Comparison of ENCODE assay signal across 8 mouse cellular contexts in genomic region chr15:27629046-27629445, GRCm38 (mm10). TPM values are rescaled to one million over a fixed set of nuclear protein-coding genes. Genes with fewer than 3 reads are reported as not detected.
DNase-seq lines count a peak whose midpoint lies in the region; ATAC-seq and TF ChIP-seq lines count a peak whose summit lies in the region.

No protein-coding gene starts in this region.

- H3ac ChIP-seq in C2C12 (ENCODE audit: control insufficient read depth, insufficient read length, low read depth), result no peak overlapping the region

- WGBS in forebrain, embryonic 16.5 days, result 57% methylated on average over 4 of the region's 4 CpGs
- WGBS in liver, embryonic 13.5 days (ENCODE audit: insufficient replicate concordance), result 70% methylated on average over 4 of the region's 4 CpGs

- no peak overlapping the region for H3K9ac ChIP-seq in forebrain, embryonic 16.5 days (replicated peaks; ENCODE audit: low read depth, low read length)
- H3K9ac ChIP-seq in liver, embryonic 13.5 days, result peak overlapping the region; percentile 94

- H3K9me3 ChIP-seq in forebrain, embryonic 16.5 days (ENCODE audit: control insufficient read depth, low read length), result no peaks in the 10 kb centered on the region
- no peaks in the 10 kb centered on the region for H3K9me3 ChIP-seq in liver, embryonic 13.5 days (replicated peaks)

- peaks cover 73% of the 10 kb centered on the region for H3K79me2 ChIP-seq in C2C12 (ENCODE audit: control insufficient read depth, insufficient read depth)

- H3K4me1 ChIP-seq in forebrain, embryonic 16.5 days (replicated peaks; ENCODE audit: control insufficient read depth, insufficient read depth, low read length), result peaks cover 18% of the 10 kb centered on the region
- peaks cover 66% of the 10 kb centered on the region for H3K4me1 ChIP-seq in liver, embryonic 13.5 days (replicated peaks)

- H3K4me2 ChIP-seq in forebrain, embryonic 16.5 days (ENCODE audit: low read length), result peak overlapping the region; percentile 60
- peak overlapping the region; percentile 93 for H3K4me2 ChIP-seq in liver, embryonic 13.5 days

- intact Hi-C loops in heart, postnatal 10 days (cut with DNase I), result no loop called here
- intact Hi-C loops in left cerebral cortex, postnatal 14 days (cut with DNase I), result loop anchor here (5.0 kb wide), 1 partner anchor 1647 kb away; the partner anchor contains the start of gene Zfp622

- no peak overlapping the region for H3K27ac ChIP-seq in forebrain, embryonic 16.5 days (ENCODE audit: low read length)
- no peak overlapping the region for H3K27ac ChIP-seq in liver, embryonic 13.5 days

- no peak for TF ChIP-seq CTCF in C2C12 (IDR thresholded peaks at IDR 0.05; ENCODE audit: control insufficient read depth, insufficient read depth, insufficient read length)

- peaks cover 44% of the 10 kb centered on the region for H3K36me3 ChIP-seq in C2C12 (ENCODE audit: control insufficient read depth, insufficient read depth)
- 0 out of 2 replicates have a peak, but pooled peaks cover 3% of the 10 kb centered on the region for H3K36me3 ChIP-seq in forebrain, embryonic 16.5 days (ENCODE audit: control insufficient read depth, insufficient read depth)
- H3K36me3 ChIP-seq in liver, embryonic 13.5 days, result peaks cover 20% of the 10 kb centered on the region

- ATAC-seq in forebrain, embryonic 16.5 days, result no peak
- no peak for ATAC-seq in liver, embryonic 13.5 days (ENCODE audit: low read depth)

- H3K79me3 ChIP-seq in C2C12 (ENCODE audit: low read depth), result peaks cover 60% of the 10 kb centered on the region

- DNase-seq in heart, adult 11 months, result peak; percentile 64
- no peak for DNase-seq in heart, postnatal 10 days
- no peak for DNase-seq in liver, embryonic 13.5 days
- DNase-seq in thymus, postnatal 4 days, result no peak
- DNase-seq in left cerebral cortex, postnatal 14 days (ENCODE audit: low spot score in 2 of 2), result no peak
- no peak for DNase-seq in layer of hippocampus, adult 9-11 months

- no peaks in the 10 kb centered on the region for H3K27me3 ChIP-seq in C2C12 (ENCODE audit: control insufficient read depth, insufficient read depth, insufficient read length)
- H3K27me3 ChIP-seq in forebrain, embryonic 16.5 days (replicated peaks; ENCODE audit: control insufficient read depth, insufficient read depth, low read length), result no peaks in the 10 kb centered on the region
- H3K27me3 ChIP-seq in liver, embryonic 13.5 days, result no peaks in the 10 kb centered on the region

- peak overlapping the region; percentile 79 for H3K4me3 ChIP-seq in C2C12 (ENCODE audit: insufficient read depth, poor library complexity, severe bottlenecking)
- no peak overlapping the region; the same call in 1 of the 2 replicates for H3K4me3 ChIP-seq in forebrain, embryonic 16.5 days (replicated peaks; ENCODE audit: low read length)
- H3K4me3 ChIP-seq in liver, embryonic 13.5 days (replicated peaks), result peak overlapping the region; percentile 94

TF ChIP-seq in C2C12, 6 proteins besides CTCF, POLR2A, EP300 and RAD21:
- TF ChIP-seq MYOG (IDR thresholded peaks at IDR 0.05; ENCODE audit: control insufficient read depth, extremely low read depth, insufficient read length) (no peak), MYOD1 (IDR thresholded peaks at IDR 0.05; ENCODE audit: control insufficient read depth, insufficient read length, low read depth) (no peak), USF1 (IDR thresholded peaks at IDR 0.05; ENCODE audit: low read depth) (no peak), FOSL1 (IDR thresholded peaks at IDR 0.05; ENCODE audit: insufficient read depth, low read length, poor library complexity, severe bottlenecking) (no peak), MAX (IDR thresholded peaks at IDR 0.05) (no peak), CEBPB (IDR thresholded peaks at IDR 0.05; ENCODE audit: low read depth) (no peak)

RNA-seq across cellular contexts. Expression of gene Otulin, which starts 1.4 kb away (rescaled TPM):
- 10 to 100 TPM; 38.2 to 43.5 TPM for total RNA-seq in heart, postnatal 10 days (2021)
- polyA plus RNA-seq in C2C12 (2012; fragmentation: generic; extraction: Trizol), result 48.8 TPM
- polyA plus RNA-seq in forebrain, embryonic 16.5 days (2015; fragmentation: Nextera tagmentation; extraction: Ambion mirVana), result 27.9 and 28.0 TPM in 2 replicates
- 20.7 and 22.0 TPM in 2 replicates for polyA plus RNA-seq in liver, embryonic 13.5 days (2015; fragmentation: Nextera tagmentation; extraction: Ambion mirVana)
- total RNA-seq in left cerebral cortex, postnatal 14 days (2021), result 10 to 100 TPM; 20.8 to 23.1 TPM

RNA-seq across cellular contexts. Expression of gene Otulinl, which starts 52.3 kb away (rescaled TPM):
- 1 to 10 TPM; 1.2 to 3.6 TPM for total RNA-seq in heart, postnatal 10 days (2021)
- 0.09 TPM for polyA plus RNA-seq in C2C12 (2012; fragmentation: generic; extraction: Trizol)
- polyA plus RNA-seq in forebrain, embryonic 16.5 days (2015; fragmentation: Nextera tagmentation; extraction: Ambion mirVana), result 13.6 and 15.3 TPM in 2 replicates
- 8.0 and 9.1 TPM in 2 replicates for polyA plus RNA-seq in liver, embryonic 13.5 days (2015; fragmentation: Nextera tagmentation; extraction: Ambion mirVana)
- total RNA-seq in left cerebral cortex, postnatal 14 days (2021), result 10 to 100 TPM; 28.8 to 33.1 TPM
